Comparison of ENCODE assay signal across 13 mouse cellular contexts in genomic region chr4:47881560-47881959, GRCm38 (mm10).
A peak's percentile ranks its signal among the peaks of the same experiment; 100 is the strongest.
DNase-seq lines count a peak whose midpoint lies in the region; ATAC-seq and TF ChIP-seq lines count a peak whose summit lies in the region.
"Had no signal": no experiment of that assay in that cellular context is flagged by ENCODE, and none has a peak within 500 bp of the region (broad histone marks: within the 10 kb centered on the region; RNA-seq: fewer than 3 reads in every experiment).

No protein-coding gene starts in this region.

- no peak overlapping the region for H3K4me3 ChIP-seq in hindbrain, embryonic 14.5 days (replicated peaks; ENCODE audit: low read length)
- H3K4me3 ChIP-seq in hindbrain, embryonic 12.5 days, result no peak overlapping the region
- H3K4me3 ChIP-seq in cerebellum, adult 2 months (replicated peaks; ENCODE audit: insufficient read depth, low read depth, low read length), result no peak overlapping the region
- H3K4me3 ChIP-seq in midbrain, postnatal 0 days (ENCODE audit: low read depth, low read length), result no peak overlapping the region
- H3K4me3 ChIP-seq: heart, embryonic 13.5 days; kidney, embryonic 15.5 days; liver, embryonic 13.5 days; stomach, embryonic 15.5 days had no signal

- no peak for ATAC-seq in hindbrain, embryonic 14.5 days (ENCODE audit: low FRiP score)
- no peak; the same call in 1 of the 2 replicates for ATAC-seq in hindbrain, embryonic 12.5 days (ENCODE audit: low FRiP score)
- ATAC-seq in midbrain, postnatal 0 days (ENCODE audit: low FRiP score), result no peak
- ATAC-seq: CD4-positive, CD25-positive, alpha-beta regulatory T cell, adult 4 months had no signal

- no peaks in the 10 kb centered on the region for H3K9me3 ChIP-seq in hindbrain, embryonic 14.5 days (ENCODE audit: control insufficient read depth, low read length)
- no peaks in the 10 kb centered on the region for H3K9me3 ChIP-seq in hindbrain, embryonic 12.5 days (replicated peaks)
- no peaks in the 10 kb centered on the region for H3K9me3 ChIP-seq in midbrain, postnatal 0 days (ENCODE audit: low read length)
- H3K9me3 ChIP-seq: heart, embryonic 13.5 days; kidney, embryonic 15.5 days; liver, embryonic 13.5 days; stomach, embryonic 15.5 days had no signal

- H3K9ac ChIP-seq in hindbrain, embryonic 14.5 days, result 0 out of 2 replicates have a peak overlapping the region, but pooled peaks have one; percentile 18
- no peak overlapping the region for H3K9ac ChIP-seq in hindbrain, embryonic 12.5 days
- no peak overlapping the region for H3K9ac ChIP-seq in midbrain, postnatal 0 days (replicated peaks; ENCODE audit: low read length, poor library complexity, severe bottlenecking)
- H3K9ac ChIP-seq: heart, embryonic 13.5 days; kidney, embryonic 15.5 days; liver, embryonic 13.5 days; stomach, embryonic 15.5 days had no signal

- H3K4me2 ChIP-seq in hindbrain, embryonic 14.5 days (replicated peaks), result no peak overlapping the region
- no peak overlapping the region for H3K4me2 ChIP-seq in hindbrain, embryonic 12.5 days (replicated peaks)
- H3K4me2 ChIP-seq in midbrain, postnatal 0 days (ENCODE audit: low read depth, low read length, poor library complexity, severe bottlenecking), result no peak overlapping the region
- H3K4me2 ChIP-seq: heart, embryonic 13.5 days; kidney, embryonic 15.5 days; liver, embryonic 13.5 days; stomach, embryonic 15.5 days had no signal

- H3K36me3 ChIP-seq in hindbrain, embryonic 14.5 days (replicated peaks; ENCODE audit: control insufficient read depth, insufficient read depth), result no peaks in the 10 kb centered on the region
- H3K36me3 ChIP-seq in hindbrain, embryonic 12.5 days, result no peaks in the 10 kb centered on the region
- H3K36me3 ChIP-seq in midbrain, postnatal 0 days (ENCODE audit: insufficient read depth, low read length), result no peaks in the 10 kb centered on the region
- H3K36me3 ChIP-seq: heart, embryonic 13.5 days; kidney, embryonic 15.5 days; liver, embryonic 13.5 days; stomach, embryonic 15.5 days had no signal

- WGBS in hindbrain, embryonic 14.5 days, result 46% methylated on average over 9 of the region's 9 CpGs
- 71% methylated on average over 9 of the region's 9 CpGs for WGBS in hindbrain, embryonic 12.5 days
- 17% methylated on average over 9 of the region's 9 CpGs for WGBS in cerebellum, adult 2 months
- 56% methylated on average over 9 of the region's 9 CpGs for WGBS in midbrain, postnatal 0 days

- 0 out of 2 replicates have a peak, but pooled peaks cover 4% of the 10 kb centered on the region for H3K4me1 ChIP-seq in hindbrain, embryonic 14.5 days (replicated peaks; ENCODE audit: control insufficient read depth, insufficient read depth, low read length)
- H3K4me1 ChIP-seq in hindbrain, embryonic 12.5 days, result no peaks in the 10 kb centered on the region
- peaks cover 12% of the 10 kb centered on the region for H3K4me1 ChIP-seq in cerebellum, adult 2 months (ENCODE audit: control insufficient read depth, insufficient read depth, low read length)
- H3K4me1 ChIP-seq in midbrain, postnatal 0 days (ENCODE audit: insufficient read depth, low read length), result no peaks in the 10 kb centered on the region
- H3K4me1 ChIP-seq: heart, embryonic 13.5 days; kidney, embryonic 15.5 days; liver, embryonic 13.5 days; stomach, embryonic 15.5 days had no signal

- DNase-seq in hindbrain, embryonic 14.5 days (ENCODE audit: low spot score), result no peak
- peak; percentile 70 to 86 for DNase-seq in cerebellum, adult 2 months
- DNase-seq in layer of hippocampus, adult 18-20 months (ENCODE audit: low spot score in 2 of 2), result peak; percentile 75 to 89
- DNase-seq in midbrain, postnatal 0 days (ENCODE audit: low spot score), result peak; percentile 33
- DNase-seq in ovary, adult 18-20 months (ENCODE audit: low spot score), result no peak
- no peak for DNase-seq in thymus, postnatal 4 days
- DNase-seq in spleen, postnatal 4 days (ENCODE audit: low spot score in 2 of 2), result no peak
- DNase-seq: liver, embryonic 13.5 days had no signal

- TF ChIP-seq POLR2A in cerebellum, adult 2 months (IDR thresholded peaks at IDR 0.05; ENCODE audit: borderline replicate concordance, insufficient read depth, low read length), result no peak

- H3K27ac ChIP-seq in hindbrain, embryonic 14.5 days, result peak overlapping the region; percentile 20; the same call in 1 of the 2 replicates
- no peak overlapping the region for H3K27ac ChIP-seq in hindbrain, embryonic 12.5 days
- 0 out of 2 replicates have a peak overlapping the region, but pooled peaks have one; percentile 13 for H3K27ac ChIP-seq in cerebellum, adult 2 months (ENCODE audit: insufficient read depth, low read length)
- H3K27ac ChIP-seq in midbrain, postnatal 0 days (ENCODE audit: low read depth, low read length), result no peak overlapping the region
- H3K27ac ChIP-seq: heart, embryonic 13.5 days; kidney, embryonic 15.5 days; liver, embryonic 13.5 days; stomach, embryonic 15.5 days had no signal

- no peaks in the 10 kb centered on the region for H3K27me3 ChIP-seq in hindbrain, embryonic 14.5 days (ENCODE audit: control insufficient read depth, insufficient read depth, low read length)
- H3K27me3 ChIP-seq in hindbrain, embryonic 12.5 days, result no peaks in the 10 kb centered on the region
- H3K27me3 ChIP-seq in cerebellum, adult 2 months (ENCODE audit: control insufficient read depth, insufficient read depth, low read length), result no peaks in the 10 kb centered on the region
- H3K27me3 ChIP-seq in midbrain, postnatal 0 days (ENCODE audit: insufficient read depth, low read length), result no peaks in the 10 kb centered on the region
- H3K27me3 ChIP-seq: heart, embryonic 13.5 days; kidney, embryonic 15.5 days; liver, embryonic 13.5 days; stomach, embryonic 15.5 days had no signal

- no peak for TF ChIP-seq CTCF in cerebellum, adult 2 months (IDR thresholded peaks at IDR 0.05; ENCODE audit: borderline replicate concordance, insufficient read depth, low read depth, low read length)
- TF ChIP-seq CTCF in midbrain, postnatal 0 days (IDR thresholded peaks at IDR 0.05), result no peak

Comparison
In these comparisons a context has a peak if more than half of its experiments do, and no peak if none do; other contexts are left out.
1. H3K27ac ChIP-seq: peak in hindbrain, embryonic 14.5 days (single experiment) and cerebellum, adult 2 months (single experiment); none in hindbrain, embryonic 12.5 days (single experiment) and midbrain, postnatal 0 days (single experiment).
2. DNase-seq: peak in cerebellum, adult 2 months (2 of 2), layer of hippocampus, adult 18-20 months (2 of 2) and midbrain, postnatal 0 days (single experiment); none in hindbrain, embryonic 14.5 days (single experiment), ovary, adult 18-20 months (single experiment), thymus, postnatal 4 days (single experiment) and spleen, postnatal 4 days (0 of 2).